Mouse (Mus musculus) layer of hippocampus, adult 8-10 months (tissue): Measurements from ENCODE around the gene Rhbdd3. TPM values are rescaled to one million over a fixed set of nuclear protein-coding genes. Genes with fewer than 3 reads are reported as not detected.

Source experiments
- total RNA-seq, 4 experiments: library from RNA; stranded (reverse); gene quantifications; 2 replicates each; pipeline ENCODE4 v1.2.4; 2022

The Rhbdd3 gene
- total RNA-seq, 4 experiments from 2014 or later: 22.1 to 26.4 (median 24.2) TPM

Other genes with a start within 250 kb of the Rhbdd3 start
- gene Nf2, start 249.4 kb upstream of the Rhbdd3 start, total RNA-seq: 10 to 100 TPM; 88.0 to 96.1 (median 90.3) TPM
- 100 to 1,000 TPM in 1 of 4 experiments, 10 to 100 TPM in 3; 89.8 to 108 (median 95.7) TPM for gene Nipsnap1, start 225.0 kb upstream of the Rhbdd3 start, total RNA-seq
- 10 to 100 TPM; 38.6 to 43.8 (median 41.4) TPM for gene Thoc5, start 203.6 kb upstream of the Rhbdd3 start, total RNA-seq
- 10 to 100 TPM; 42.3 to 45.7 (median 45.6) TPM for gene Nefh, start 150.9 kb upstream of the Rhbdd3 start, total RNA-seq
- 100 to 1,000 TPM; 144 to 152 (median 150) TPM for gene Ap1b1, start 112.1 kb upstream of the Rhbdd3 start, total RNA-seq
- gene Rasl10a, start 40.8 kb upstream of the Rhbdd3 start, total RNA-seq: 10 to 100 TPM; 48.3 to 100.0 (median 69.5) TPM
- gene Gas2l1, start 33.6 kb upstream of the Rhbdd3 start, total RNA-seq: 10 to 100 TPM; 81.4 to 91.4 (median 86.0) TPM
- gene Ewsr1, start 340 bp downstream of the Rhbdd3 start, total RNA-seq: 100 to 1,000 TPM; 333 to 412 (median 383) TPM
- 1 to 10 TPM; 3.7 to 6.5 (median 5.2) TPM for gene Emid1, start 53.3 kb downstream of the Rhbdd3 start, total RNA-seq
- 10 to 100 TPM; 13.5 to 15.6 (median 14.9) TPM for gene Kremen1, start 162.6 kb downstream of the Rhbdd3 start, total RNA-seq